Mouse (Mus musculus): Measurements from ENCODE around the gene Jam2. TPM values are rescaled to one million over a fixed set of nuclear protein-coding genes. Genes with fewer than 3 reads are reported as not detected.

Jam2 gene
- total RNA-seq, 2 experiments from 2014 or later: 21.0 to 27.4 TPM

DNA sequence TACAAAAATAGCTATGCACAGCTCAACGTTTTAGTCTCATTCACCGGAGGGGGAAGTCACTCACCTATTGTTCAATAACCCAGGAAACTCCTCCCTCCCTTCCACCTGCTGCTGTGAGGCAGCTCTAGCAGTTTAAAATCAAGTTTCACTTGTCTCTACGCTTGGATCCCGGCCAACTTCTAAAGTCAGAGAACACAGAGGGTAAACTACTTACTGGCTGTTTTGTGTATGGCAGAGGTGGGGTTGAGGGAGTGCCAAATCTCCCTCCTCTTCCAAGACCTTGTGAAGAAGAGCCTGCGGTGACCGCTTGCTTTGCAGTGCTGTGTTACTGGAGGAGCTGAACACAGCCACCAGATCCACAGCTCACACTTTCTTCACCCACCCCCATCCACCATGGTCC, 51.1 kb downstream of the Jam2 start:
- intact Hi-C loops (cut with DNase I): no loop called here
- H3K27ac ChIP-seq: no peak overlapping the region
- DNase-seq (ENCODE audit: extremely low spot score in 1 of 2, low spot score in 2 of 2): no peak
- H3K4me3 ChIP-seq: no peak overlapping the region
- no peak for TF ChIP-seq CTCF (IDR thresholded peaks at IDR 0.05)

DNA sequence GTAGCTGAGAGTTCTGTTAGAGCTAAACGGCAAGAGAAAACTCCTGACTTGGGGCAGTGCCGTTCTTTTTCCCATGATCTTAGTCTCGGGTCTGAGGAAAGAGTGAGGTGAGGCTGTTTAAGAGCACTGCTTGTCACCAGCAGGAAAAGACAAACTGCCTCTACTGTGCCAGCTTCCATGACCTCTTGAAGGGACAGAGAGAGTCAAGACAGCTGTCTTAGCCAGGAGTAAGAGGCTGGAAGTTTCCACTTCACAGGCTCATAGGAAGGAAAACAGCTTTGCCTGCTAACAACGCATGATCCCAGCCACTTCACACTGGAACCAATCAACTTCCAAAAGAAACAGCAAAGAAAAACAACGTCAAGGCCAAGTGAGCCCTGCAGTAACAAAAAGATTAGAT, 57.8 kb downstream of the Jam2 start:
- no peak for DNase-seq (ENCODE audit: extremely low spot score in 1 of 2, low spot score in 2 of 2)
- intact Hi-C loops (cut with DNase I): loop anchor here (10.0 kb wide), 1 partner anchor 343 kb away; the partner anchor contains the start of gene App
- no peak for TF ChIP-seq CTCF (IDR thresholded peaks at IDR 0.05)
- no peak overlapping the region for H3K27ac ChIP-seq
- H3K4me3 ChIP-seq: no peak overlapping the region

DNA sequence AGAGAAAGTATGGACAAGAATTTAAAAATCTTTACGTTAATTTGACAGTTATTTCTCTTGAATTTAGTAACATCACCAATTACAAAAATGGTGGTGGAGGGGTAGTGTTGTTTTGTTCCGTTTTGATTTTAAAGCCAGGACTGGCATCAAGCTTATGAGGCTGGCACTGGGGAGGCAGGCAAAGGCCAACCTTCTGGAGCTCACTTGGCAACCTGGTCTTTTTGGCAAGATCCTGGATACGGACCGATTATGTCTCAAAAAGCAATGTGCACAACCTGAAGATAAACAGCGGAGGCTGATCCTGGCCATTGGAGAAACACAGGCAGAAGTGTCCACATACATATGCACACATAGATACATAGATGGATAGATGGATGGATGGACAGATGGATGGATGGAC, 58.8 kb downstream of the Jam2 start:
- no peak overlapping the region for H3K27ac ChIP-seq
- H3K4me3 ChIP-seq: no peak overlapping the region
- DNase-seq (ENCODE audit: extremely low spot score in 1 of 2, low spot score in 2 of 2): no peak
- intact Hi-C loops (cut with DNase I): loop anchor here (10.0 kb wide), 1 partner anchor 342 kb away; the partner anchor contains the start of gene App
- TF ChIP-seq CTCF (IDR thresholded peaks at IDR 0.05): no peak

DNA sequence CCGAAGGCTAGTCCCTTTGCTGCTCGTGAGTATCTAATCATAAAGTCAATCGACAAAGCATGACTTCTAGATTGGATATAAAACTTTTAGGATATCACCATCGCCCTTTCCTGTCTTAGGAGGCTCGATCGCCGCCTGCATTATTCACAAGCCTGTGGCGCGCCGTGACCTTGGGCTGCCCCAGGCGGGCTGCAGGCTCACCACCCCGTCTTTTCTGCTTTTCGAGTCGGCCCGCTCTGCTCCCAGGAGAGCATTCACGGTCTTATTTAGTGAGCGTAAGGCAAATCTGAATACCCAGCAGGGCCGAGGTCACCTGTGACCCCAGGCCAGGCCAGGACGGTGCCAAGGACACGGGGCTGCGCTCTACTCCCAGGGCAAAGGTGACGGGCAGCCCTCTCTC, 60.4 kb downstream of the Jam2 start:
- peak overlapping the region; percentile 100 for H3K27ac ChIP-seq
- no peak for TF ChIP-seq CTCF (IDR thresholded peaks at IDR 0.05)
- H3K4me3 ChIP-seq: peak overlapping the region; percentile 100
- no peak for DNase-seq (ENCODE audit: extremely low spot score in 1 of 2, low spot score in 2 of 2)
- intact Hi-C loops (cut with DNase I): loop anchor here (10.0 kb wide), 1 partner anchor 340 kb away; the partner anchor contains the start of gene App

DNA sequence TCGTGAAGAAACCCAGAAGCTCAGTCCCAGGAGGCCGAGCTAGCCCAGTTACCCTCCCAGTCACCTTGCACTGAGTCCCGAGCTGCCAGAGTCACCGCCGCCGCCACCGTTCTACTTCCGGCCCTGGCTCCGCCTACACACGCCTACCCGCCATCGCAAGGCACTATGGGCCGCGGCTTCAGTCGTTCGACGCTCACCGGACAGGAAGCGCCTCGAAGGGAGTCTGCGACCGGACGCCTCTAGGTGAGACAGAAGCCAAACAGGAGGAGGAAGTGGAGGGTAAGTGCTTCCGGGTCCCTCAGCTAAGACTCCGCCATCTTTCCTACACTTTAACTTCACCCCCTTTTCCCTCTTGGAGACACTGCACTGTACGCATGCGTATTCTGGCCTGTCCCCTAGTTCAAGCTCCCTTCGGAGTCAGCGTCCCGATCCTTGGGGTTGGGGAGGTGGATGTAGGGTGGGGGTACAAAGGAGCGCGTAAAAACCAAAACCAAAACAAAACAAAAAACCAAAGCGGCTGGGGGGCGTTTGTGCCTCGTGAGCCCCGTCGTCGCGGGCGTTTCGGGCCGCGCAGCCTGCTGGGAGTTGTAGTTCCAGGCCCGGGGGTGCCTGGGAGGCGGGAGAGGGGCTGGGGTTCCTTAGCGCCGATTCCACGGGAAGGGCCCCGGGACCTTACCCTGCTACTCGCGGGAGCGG, 61.0 kb downstream of the Jam2 start, which contains the start of gene Gabpa:
Gene Gabpa, plus strand, starts transcription at position 181 of the 696 bp plus-strand sequence.
- intact Hi-C loops (cut with DNase I): loop anchor here (1.0 to 10.0 kb wide), 2 partner anchors 100 to 340 kb away; partner anchors contain the start of genes App and Mrpl39
- peak within 1 kb of the TSS; percentile 100 for H3K4me3 ChIP-seq
- peak; percentile 88 to 92 for DNase-seq (ENCODE audit: extremely low spot score in 1 of 2, low spot score in 2 of 2)
- TF ChIP-seq CTCF (IDR thresholded peaks at IDR 0.05): no peak
- peak within 1 kb of the TSS; percentile 100 for H3K27ac ChIP-seq

DNA sequence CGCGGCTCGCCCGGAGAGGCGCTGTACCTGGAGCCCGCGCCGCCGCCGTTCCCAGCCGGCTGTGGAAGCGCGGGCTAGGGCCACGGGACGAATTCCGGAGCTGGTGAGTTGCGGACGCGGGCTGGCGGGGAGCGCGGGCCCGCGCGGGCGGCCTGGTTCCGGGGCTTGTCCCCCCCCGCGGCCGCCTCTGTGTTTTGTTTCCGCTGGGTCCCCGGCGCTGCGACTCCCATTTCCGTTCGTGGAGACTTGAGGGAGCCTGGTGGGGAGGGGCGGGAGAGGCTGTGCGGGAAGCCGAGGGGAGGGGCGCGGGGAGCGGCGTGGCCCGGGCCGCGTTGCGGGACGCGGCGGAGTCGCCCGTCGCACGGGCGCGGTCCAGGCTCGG, 61.5 kb downstream of the Jam2 start, which contains the start of gene Atp5j:
Gene Atp5j, minus strand, starts transcription at position 185 of the 382 bp plus-strand sequence.
- no peak for TF ChIP-seq CTCF (IDR thresholded peaks at IDR 0.05)
- intact Hi-C loops (cut with DNase I): loop anchor here (1.0 to 10.0 kb wide), 2 partner anchors 100 to 339 kb away; partner anchors contain the start of genes App and Mrpl39
- peak; percentile 81 to 87 for DNase-seq (ENCODE audit: extremely low spot score in 1 of 2, low spot score in 2 of 2)
- H3K4me3 ChIP-seq: peak within 1 kb of the TSS; percentile 100
- H3K27ac ChIP-seq: peak within 1 kb of the TSS; percentile 100

DNA sequence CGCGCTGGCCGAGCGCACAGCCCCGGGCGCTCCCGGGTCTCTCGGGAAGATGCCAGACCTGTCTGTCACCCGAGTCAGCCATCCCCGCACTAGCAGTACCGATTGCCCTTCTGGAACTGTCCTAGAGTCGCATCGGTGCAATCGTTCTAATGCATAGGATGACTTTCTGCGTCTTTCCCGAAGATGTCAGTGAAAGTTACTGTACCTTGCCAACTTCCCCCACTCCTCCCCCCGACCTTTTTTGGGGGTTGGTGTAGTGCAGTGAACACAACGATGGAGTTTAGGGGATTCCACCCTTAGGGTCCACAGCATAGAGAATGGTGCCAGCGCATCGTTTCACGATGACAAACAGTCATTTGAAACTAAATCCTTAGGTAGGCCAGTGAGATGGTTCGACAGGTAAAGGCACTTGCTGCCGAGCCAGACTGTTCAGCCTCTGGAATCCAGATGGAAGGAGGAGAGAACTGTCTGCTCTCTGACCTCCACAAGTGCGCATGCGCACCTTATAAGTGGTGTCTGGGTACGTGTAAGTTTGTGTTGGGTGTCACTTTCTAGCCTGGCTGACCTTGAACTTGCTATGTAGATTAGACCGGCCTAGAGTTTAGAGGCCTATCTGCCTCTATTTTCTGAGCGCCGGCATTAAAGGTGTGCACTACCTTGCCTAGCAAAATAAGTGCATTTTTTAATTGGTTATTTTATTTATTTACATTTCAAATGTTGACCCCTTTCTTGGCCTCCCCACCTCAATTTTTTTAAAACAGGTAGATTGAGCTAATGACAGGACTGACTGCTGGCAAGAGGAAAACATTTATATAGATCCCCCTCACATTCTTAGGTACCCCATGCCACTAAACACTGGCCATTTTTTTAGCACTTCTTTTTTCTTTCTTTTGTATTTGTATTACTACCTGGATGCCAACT, 62.2 kb downstream of the Jam2 start:
- intact Hi-C loops (cut with DNase I): loop anchor here (1.0 to 10.0 kb wide), 2 partner anchors 101 to 339 kb away; partner anchors contain the start of genes App and Mrpl39
- DNase-seq (ENCODE audit: extremely low spot score in 1 of 2, low spot score in 2 of 2): peak; percentile 21 to 34
- TF ChIP-seq CTCF (IDR thresholded peaks at IDR 0.05): no peak
- Histone ChIP-seq H3K4me3 (peak overlapping the region; percentile 100), H3K27ac (peak overlapping the region; percentile 100)

DNA sequence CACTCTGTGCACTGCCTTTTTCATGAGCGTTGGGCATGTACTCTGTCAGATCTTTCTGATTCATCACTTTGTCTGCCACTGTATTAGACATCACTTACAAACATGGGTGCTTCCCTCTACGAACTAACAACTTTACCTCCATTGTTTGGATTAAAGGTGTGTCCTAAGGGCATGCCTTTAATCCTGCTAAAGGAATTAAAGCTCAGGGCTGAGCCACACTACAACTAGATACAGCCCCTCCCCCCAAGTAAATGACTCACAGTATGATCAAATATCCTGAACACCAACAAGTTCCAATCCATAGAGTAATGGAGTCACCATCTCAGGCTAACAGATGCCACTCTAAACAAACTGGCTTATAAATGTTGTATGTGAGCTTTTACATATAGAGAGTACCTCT, 64.7 kb downstream of the Jam2 start:
- no peak for TF ChIP-seq CTCF (IDR thresholded peaks at IDR 0.05)
- Histone ChIP-seq H3K4me3 (no peak overlapping the region), H3K27ac (no peak overlapping the region)
- no peak for DNase-seq (ENCODE audit: extremely low spot score in 1 of 2, low spot score in 2 of 2)
- intact Hi-C loops (cut with DNase I): loop anchor here (10.0 kb wide), 1 partner anchor 336 kb away; the partner anchor contains the start of gene App

DNA sequence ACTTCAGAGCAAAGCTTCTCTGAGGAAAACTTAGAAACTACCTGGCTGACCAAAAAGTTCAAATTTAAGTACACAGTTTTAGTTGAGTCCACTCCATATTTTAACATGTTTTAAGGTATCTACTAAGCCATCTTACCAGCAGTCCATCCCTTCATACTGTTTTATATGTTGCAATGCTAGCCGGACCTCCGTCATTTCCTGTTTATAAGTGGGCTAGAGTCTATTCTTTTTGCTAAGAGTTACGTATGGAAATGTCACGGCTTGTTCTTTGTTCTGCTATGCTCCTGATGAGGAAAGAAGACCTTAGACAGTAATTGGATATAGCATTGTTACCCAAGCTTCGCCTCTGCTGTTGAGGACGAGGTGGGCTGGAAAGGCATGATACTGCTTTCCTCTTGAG, 79.6 kb downstream of the Jam2 start:
- no peak overlapping the region for H3K4me3 ChIP-seq
- no peak for DNase-seq (ENCODE audit: extremely low spot score in 1 of 2, low spot score in 2 of 2)
- TF ChIP-seq CTCF (IDR thresholded peaks at IDR 0.05): no peak
- intact Hi-C loops (cut with DNase I): no loop called here
- H3K27ac ChIP-seq: no peak overlapping the region

DNA sequence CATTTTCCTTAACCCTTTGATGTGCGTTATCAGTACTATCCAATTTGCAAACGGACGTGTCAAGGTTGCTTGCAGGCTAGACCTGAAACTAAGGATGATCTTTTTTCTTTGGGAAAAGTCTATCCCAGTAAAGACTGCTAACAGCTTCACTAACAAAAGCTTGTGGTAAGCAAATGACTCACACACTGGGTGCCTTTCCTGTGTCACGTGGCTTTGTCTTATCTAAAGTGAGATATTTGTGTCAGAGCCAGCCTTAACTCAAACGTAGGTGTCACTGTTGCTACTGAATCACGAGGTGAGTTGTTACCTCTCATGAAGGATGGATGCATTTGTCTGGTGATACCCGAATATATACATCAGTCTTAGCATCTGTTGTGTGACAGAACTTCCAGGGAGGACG, 90.7 kb downstream of the Jam2 start:
- intact Hi-C loops (cut with DNase I): no loop called here
- DNase-seq (ENCODE audit: extremely low spot score in 1 of 2, low spot score in 2 of 2): no peak
- H3K27ac ChIP-seq: no peak overlapping the region
- no peak for TF ChIP-seq CTCF (IDR thresholded peaks at IDR 0.05)
- no peak overlapping the region for H3K4me3 ChIP-seq

DNA sequence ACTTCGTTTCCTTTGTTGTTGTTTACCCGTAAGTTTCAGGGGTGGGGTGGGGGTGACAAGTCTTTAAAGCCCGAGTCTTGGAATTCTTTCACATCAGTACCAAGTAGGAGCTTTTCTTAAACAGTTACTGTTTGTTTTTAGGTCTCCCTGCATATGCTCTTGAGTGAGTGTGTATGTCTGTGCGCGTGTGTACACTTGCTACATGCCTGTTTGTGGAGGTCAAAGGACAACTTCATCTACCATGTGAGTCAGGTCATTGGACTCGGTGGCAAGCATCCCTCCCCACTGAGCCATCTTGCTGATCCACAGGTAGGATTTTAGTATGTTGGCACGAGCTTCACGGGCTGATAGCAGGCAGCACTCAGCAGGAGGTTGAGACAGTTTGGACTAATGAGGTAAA, 99.9 kb downstream of the Jam2 start:
- Histone ChIP-seq H3K27ac (no peak overlapping the region), H3K4me3 (no peak overlapping the region)
- no peak for DNase-seq (ENCODE audit: extremely low spot score in 1 of 2, low spot score in 2 of 2)
- no peak for TF ChIP-seq CTCF (IDR thresholded peaks at IDR 0.05)
- intact Hi-C loops (cut with DNase I): loop anchor here (2.0 to 10.0 kb wide), 2 partner anchors 299 to 801 kb away; partner anchors contain the start of gene App

All from left cerebral cortex, adult 2 months (tissue).